Mouse (Mus musculus) spleen, postnatal 36 days (tissue): Measurements from ENCODE around the gene Snx10.

Experiments used
- DNase-seq, 2 experiments: peaks; one replicate each; pipeline ENCODE4 v3.0.0; 2022; ENCODE audit warnings: low spot score in 2 of 2, mixed read lengths in 1 of 2

Gene Snx10

GRCm38 (mm10) chr6:51585980-51586379 lies 62.3 kb downstream of the Snx10 start:
- DNase-seq, result peak; percentile 13 to 30

GRCm38 (mm10) chr6:51587266-51587665 lies 63.6 kb downstream of the Snx10 start:
- no peak for DNase-seq

- DNase-seq, result no peak
Measured at GRCm38 (mm10) chr6:51591264-51591663, 67.6 kb downstream of the Snx10 start.

GRCm38 (mm10) chr6:51591844-51592243 lies 68.1 kb downstream of the Snx10 start:
- DNase-seq, result no peak

GRCm38 (mm10) chr6:51592356-51593115 lies 68.8 kb downstream of the Snx10 start:
- peak; percentile 33 to 35 for DNase-seq

- no peak for DNase-seq
Measured at GRCm38 (mm10) chr6:51593446-51594035, 69.8 kb downstream of the Snx10 start.

- no peak for DNase-seq
Measured at GRCm38 (mm10) chr6:51594516-51594915, 70.8 kb downstream of the Snx10 start.

- no peak for DNase-seq
Measured at GRCm38 (mm10) chr6:51598058-51598457, 74.4 kb downstream of the Snx10 start.

GRCm38 (mm10) chr6:51600412-51600811 lies 76.7 kb downstream of the Snx10 start:
- no peak for DNase-seq

GRCm38 (mm10) chr6:51602341-51602740 lies 78.6 kb downstream of the Snx10 start:
- no peak for DNase-seq

- DNase-seq, result no peak
Measured at GRCm38 (mm10) chr6:51603691-51604090, 80.0 kb downstream of the Snx10 start.

GRCm38 (mm10) chr6:51606245-51606644 lies 82.5 kb downstream of the Snx10 start:
- DNase-seq, result no peak

GRCm38 (mm10) chr6:51606803-51607202 lies 83.1 kb downstream of the Snx10 start:
- DNase-seq, result no peak

GRCm38 (mm10) chr6:51611621-51612020 lies 87.9 kb downstream of the Snx10 start:
- DNase-seq, result no peak

GRCm38 (mm10) chr6:51612371-51613051 lies 88.8 kb downstream of the Snx10 start:
- peak in 1 of 2 experiments; percentile 10 for DNase-seq

GRCm38 (mm10) chr6:51613661-51614060 lies 90.0 kb downstream of the Snx10 start:
- DNase-seq, result no peak

GRCm38 (mm10) chr6:51626843-51627242 lies 103.1 kb downstream of the Snx10 start:
- DNase-seq, result no peak

GRCm38 (mm10) chr6:51629671-51630070 lies 106.0 kb downstream of the Snx10 start:
- no peak for DNase-seq

- DNase-seq, result no peak
Measured at GRCm38 (mm10) chr6:51630184-51630583, 106.5 kb downstream of the Snx10 start.

- DNase-seq, result no peak
Measured at GRCm38 (mm10) chr6:51632928-51633662, 109.4 kb downstream of the Snx10 start.

GRCm38 (mm10) chr6:51633663-51634362 lies 110.1 kb downstream of the Snx10 start:
- no peak for DNase-seq
